Mouse (Mus musculus): ENCODE data around the gene Fcho1. TPM values are rescaled to one million over a fixed set of nuclear protein-coding genes. Genes with fewer than 3 reads are reported as not detected.
"Not testable (repeated sequence)": the region's sequence is repeated elsewhere in the genome, so short reads cannot be mapped to it uniquely, and the experiment has no call there.

Gene Fcho1
- 2.2 and 2.5 TPM in 2 replicates for polyA plus RNA-seq (2015; fragmentation: Nextera tagmentation; extraction: Ambion mirVana)

DNA sequence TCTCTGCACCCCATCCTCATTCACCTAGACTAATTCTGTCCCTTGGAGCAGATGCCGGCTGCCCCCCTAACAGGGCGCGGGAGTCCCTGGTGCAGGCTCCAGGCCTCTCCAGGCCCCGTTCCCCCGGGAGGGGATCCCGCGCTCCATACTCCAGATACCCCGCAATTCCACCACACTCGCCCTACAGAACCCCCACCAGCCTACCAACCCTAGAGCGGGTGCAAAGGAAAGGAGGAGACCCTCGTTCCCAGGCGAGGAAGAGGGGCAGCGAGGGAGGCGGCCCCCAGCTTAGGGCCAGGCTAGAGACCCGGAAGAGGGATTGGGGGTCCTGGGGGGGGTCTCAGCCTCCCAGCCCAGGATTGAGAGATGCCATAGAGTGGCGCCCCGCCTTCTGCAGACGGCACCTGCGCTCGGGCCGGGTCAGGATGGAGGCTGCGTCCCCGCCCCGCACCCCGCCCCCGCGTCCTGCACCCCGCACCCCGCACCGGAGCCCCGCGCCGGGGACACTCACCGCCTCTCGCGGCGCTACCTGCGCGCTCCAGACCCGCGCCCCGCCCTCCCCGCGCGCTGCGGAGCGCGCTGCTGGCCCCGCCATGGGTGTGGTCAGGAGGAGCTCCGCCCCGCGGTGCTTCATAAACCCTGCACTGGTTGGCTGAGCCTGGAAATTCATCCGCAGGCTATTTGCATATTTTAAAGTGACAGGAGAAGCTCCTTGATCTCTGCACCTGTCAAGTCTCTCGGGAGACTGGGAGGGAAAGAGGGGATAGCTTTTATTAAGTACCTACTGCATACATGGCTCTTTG is at the start of gene Fcho1:
Gene Fcho1 (minus strand): TSS at position 595 of the 803 bp plus-strand sequence.
- H3K9me3 ChIP-seq (ENCODE audit: control insufficient read depth): no peaks in the 10 kb centered on the region
- H3K27ac ChIP-seq (ENCODE audit: low read depth, low read length): no peak within 1 kb of the TSS
- WGBS: 2% methylated on average over 54 of the region's 54 CpGs
- TF ChIP-seq CTCF (IDR thresholded peaks at IDR 0.05; ENCODE audit: low read depth): no peak
- peak within 1 kb of the TSS; percentile 31; the same call in 1 of the 2 replicates for H3K9ac ChIP-seq (ENCODE audit: low read depth, low read length)
- peak within 1 kb of the TSS; percentile 91 for H3K4me2 ChIP-seq (replicated peaks; ENCODE audit: low read depth)
- H3K36me3 ChIP-seq (ENCODE audit: control insufficient read depth, insufficient read depth): no peaks in the 10 kb centered on the region
- H3K27me3 ChIP-seq (replicated peaks; ENCODE audit: control insufficient read depth, insufficient read depth, low read length): peaks cover 9% of the 10 kb centered on the region; the same call in 1 of the 2 replicates
- H3K4me3 ChIP-seq (ENCODE audit: low read depth, low read length): peak within 1 kb of the TSS; percentile 54
- peak; percentile 87 for ATAC-seq
- H3K4me1 ChIP-seq (replicated peaks; ENCODE audit: control insufficient read depth, insufficient read depth, low read length): 0 out of 2 replicates have a peak, but pooled peaks cover 5% of the 10 kb centered on the region

DNA sequence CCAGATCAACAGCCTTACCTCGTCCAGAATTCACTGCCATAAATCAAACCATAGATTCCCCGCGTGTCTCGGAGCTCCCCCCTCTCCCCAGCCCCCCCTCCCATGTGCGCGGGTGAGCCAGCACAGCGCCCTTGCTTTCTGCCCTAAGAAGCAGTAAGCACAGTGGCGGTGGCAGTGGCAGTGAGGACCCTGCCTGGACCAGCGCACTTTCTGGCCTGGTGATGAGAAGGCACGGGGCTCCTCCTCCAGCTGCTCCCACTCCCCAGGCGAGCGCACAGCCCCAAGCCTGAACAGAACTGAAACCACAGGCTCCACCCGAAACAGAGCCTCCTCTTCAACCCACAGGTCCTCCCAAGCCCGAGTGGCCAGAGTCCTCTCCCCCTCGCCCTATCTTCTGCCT is 45.8 kb upstream of the Fcho1 start:
- no peak for ATAC-seq
- H3K4me1 ChIP-seq (replicated peaks; ENCODE audit: control insufficient read depth, insufficient read depth, low read length): no peaks in the 10 kb centered on the region
- H3K9me3 ChIP-seq (ENCODE audit: control insufficient read depth): 0 out of 2 replicates have a peak, but pooled peaks cover 5% of the 10 kb centered on the region
- no peak overlapping the region for H3K4me3 ChIP-seq (ENCODE audit: low read depth, low read length)
- H3K27me3 ChIP-seq (replicated peaks; ENCODE audit: control insufficient read depth, insufficient read depth, low read length): no peaks in the 10 kb centered on the region
- H3K36me3 ChIP-seq (ENCODE audit: control insufficient read depth, insufficient read depth): no peaks in the 10 kb centered on the region
- H3K27ac ChIP-seq (ENCODE audit: low read depth, low read length): no peak overlapping the region
- H3K4me2 ChIP-seq (replicated peaks; ENCODE audit: low read depth): no peak overlapping the region
- H3K9ac ChIP-seq (ENCODE audit: low read depth, low read length): no peak overlapping the region
- WGBS: 92% methylated on average over 15 of the region's 15 CpGs
- no peak for TF ChIP-seq CTCF (IDR thresholded peaks at IDR 0.05; ENCODE audit: low read depth)

DNA sequence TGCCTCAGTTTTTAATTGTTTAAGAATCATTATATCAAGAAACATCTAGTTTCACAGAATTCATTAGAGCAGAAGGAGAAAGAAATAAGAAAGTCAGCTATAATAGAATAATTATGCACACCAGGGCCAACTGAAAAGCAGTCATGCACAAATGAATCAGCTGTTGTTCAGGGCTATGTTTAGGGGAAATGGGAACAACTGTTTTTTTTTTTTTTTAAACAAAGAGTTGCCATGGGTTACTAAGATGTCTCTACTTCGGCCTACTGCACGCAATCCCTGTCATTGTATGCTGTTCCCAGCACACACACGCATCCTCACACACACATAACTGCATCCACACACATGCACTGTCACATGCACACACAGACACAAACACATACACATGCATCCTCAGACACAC is 33.3 kb upstream of the Fcho1 start:
- Histone ChIP-seq H3K9me3 (ENCODE audit: control insufficient read depth) (no peaks in the 10 kb centered on the region), H3K4me3 (ENCODE audit: low read depth, low read length) (no peak overlapping the region), H3K4me2 (replicated peaks; ENCODE audit: low read depth) (no peak overlapping the region), H3K4me1 (replicated peaks; ENCODE audit: control insufficient read depth, insufficient read depth, low read length) (no peaks in the 10 kb centered on the region), H3K9ac (ENCODE audit: low read depth, low read length) (no peak overlapping the region), H3K27ac (ENCODE audit: low read depth, low read length) (no peak overlapping the region), H3K36me3 (ENCODE audit: control insufficient read depth, insufficient read depth) (no peaks in the 10 kb centered on the region), H3K27me3 (replicated peaks; ENCODE audit: control insufficient read depth, insufficient read depth, low read length) (no peaks in the 10 kb centered on the region)
- no peak for ATAC-seq
- no peak for TF ChIP-seq CTCF (IDR thresholded peaks at IDR 0.05; ENCODE audit: low read depth)
- 82% methylated on average over 3 of the region's 3 CpGs for WGBS

DNA sequence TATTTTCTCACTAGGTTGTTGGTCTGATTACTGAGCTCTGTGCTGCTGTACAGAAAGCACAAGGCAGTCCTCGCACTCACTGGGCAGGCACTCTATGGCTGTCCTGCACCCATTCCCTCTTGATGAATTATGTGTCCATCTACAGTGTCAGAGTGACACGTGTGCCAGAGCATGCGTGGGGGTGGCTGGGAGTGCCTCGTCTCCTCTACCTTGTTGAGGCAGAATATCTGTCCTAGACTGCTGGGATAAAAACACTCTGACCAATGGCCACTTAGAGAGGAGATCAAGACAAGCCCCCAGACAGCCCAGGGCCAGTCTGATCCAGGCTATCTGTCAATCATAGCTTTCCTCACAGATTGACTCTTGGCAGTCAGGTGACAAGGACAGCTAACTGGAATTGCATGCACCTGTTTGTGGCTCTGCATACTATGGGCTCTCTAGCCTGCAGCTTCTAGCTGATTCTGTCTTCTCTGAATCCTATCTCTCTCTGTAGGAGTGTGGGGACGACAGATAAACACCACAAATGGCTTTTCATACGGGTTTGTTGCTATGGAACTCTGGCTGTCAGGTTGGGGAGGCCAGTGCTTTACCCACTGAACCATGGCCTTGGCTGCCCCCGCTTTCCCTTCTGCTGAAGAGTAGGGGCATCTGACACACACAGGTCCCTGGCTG is 27.5 kb upstream of the Fcho1 start:
- H3K36me3 ChIP-seq (ENCODE audit: control insufficient read depth, insufficient read depth); H3K4me1 ChIP-seq (replicated peaks; ENCODE audit: control insufficient read depth, insufficient read depth, low read length); H3K9me3 ChIP-seq (ENCODE audit: control insufficient read depth); H3K4me2 ChIP-seq (replicated peaks; ENCODE audit: low read depth); H3K27me3 ChIP-seq (replicated peaks; ENCODE audit: control insufficient read depth, insufficient read depth, low read length); H3K27ac ChIP-seq (ENCODE audit: low read depth, low read length); H3K9ac ChIP-seq (ENCODE audit: low read depth, low read length); H3K4me3 ChIP-seq (ENCODE audit: low read depth, low read length); ATAC-seq: not testable (repeated sequence)
- 62% methylated on average over 7 of the region's 7 CpGs for WGBS

DNA sequence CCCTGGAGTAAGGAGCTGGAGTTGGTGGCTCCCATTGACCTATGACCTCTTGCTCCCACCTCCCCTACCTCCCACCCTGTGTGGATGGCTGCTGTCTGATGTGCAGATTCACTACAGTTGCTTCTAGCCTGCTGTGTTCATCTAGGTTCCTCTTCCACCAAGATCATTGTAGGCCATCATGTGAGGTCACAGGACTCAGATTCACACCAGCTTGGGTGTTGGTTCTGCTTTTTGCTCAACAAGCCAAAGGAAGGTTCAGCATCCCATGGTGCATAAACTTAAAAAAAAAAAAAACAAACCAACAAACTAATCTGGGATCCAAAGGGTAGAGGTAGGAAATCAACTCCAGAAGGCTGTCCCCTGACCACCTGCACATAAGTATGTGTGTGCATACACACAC is 26.7 kb upstream of the Fcho1 start:
- H3K4me3 ChIP-seq (ENCODE audit: low read depth, low read length); H3K4me2 ChIP-seq (replicated peaks; ENCODE audit: low read depth); H3K9ac ChIP-seq (ENCODE audit: low read depth, low read length); H3K27me3 ChIP-seq (replicated peaks; ENCODE audit: control insufficient read depth, insufficient read depth, low read length); H3K36me3 ChIP-seq (ENCODE audit: control insufficient read depth, insufficient read depth); H3K9me3 ChIP-seq (ENCODE audit: control insufficient read depth); H3K27ac ChIP-seq (ENCODE audit: low read depth, low read length); ATAC-seq; H3K4me1 ChIP-seq (replicated peaks; ENCODE audit: control insufficient read depth, insufficient read depth, low read length): not testable (repeated sequence)

DNA sequence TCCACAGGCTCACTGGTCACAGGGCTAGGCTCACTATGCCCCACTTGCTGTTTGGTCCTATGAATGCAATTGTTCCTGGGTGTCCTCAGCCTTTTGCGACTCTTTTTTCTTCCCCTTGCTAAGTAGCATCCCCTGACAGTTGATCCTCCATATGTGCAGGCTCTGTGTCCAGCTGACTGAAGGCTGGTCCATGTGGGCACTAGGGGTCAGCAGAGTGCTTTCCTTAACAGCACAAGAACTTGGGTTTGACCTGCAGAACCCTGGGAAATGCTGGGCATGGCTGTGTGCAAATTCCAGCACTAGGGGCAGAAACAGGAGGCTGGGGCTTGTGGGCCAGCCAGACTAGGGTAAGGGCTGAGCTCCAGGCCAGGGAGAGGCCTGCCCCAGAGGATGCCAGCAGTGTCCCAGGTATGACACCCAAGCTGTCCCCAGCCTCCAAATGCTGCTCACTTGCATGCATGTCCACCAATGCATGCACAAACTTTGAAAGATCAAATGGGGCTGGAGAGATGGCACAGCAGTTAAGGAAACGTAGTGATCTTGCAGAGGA is 25.9 kb upstream of the Fcho1 start:
- H3K36me3 ChIP-seq (ENCODE audit: control insufficient read depth, insufficient read depth); H3K9ac ChIP-seq (ENCODE audit: low read depth, low read length); ATAC-seq; H3K27me3 ChIP-seq (replicated peaks; ENCODE audit: control insufficient read depth, insufficient read depth, low read length); H3K4me1 ChIP-seq (replicated peaks; ENCODE audit: control insufficient read depth, insufficient read depth, low read length); H3K4me2 ChIP-seq (replicated peaks; ENCODE audit: low read depth); H3K9me3 ChIP-seq (ENCODE audit: control insufficient read depth); H3K27ac ChIP-seq (ENCODE audit: low read depth, low read length); H3K4me3 ChIP-seq (ENCODE audit: low read depth, low read length): not testable (repeated sequence)
- peak; percentile 71 for TF ChIP-seq CTCF (IDR thresholded peaks at IDR 0.05; ENCODE audit: low read depth)
- WGBS: 29% methylated on average over 2 of the region's 2 CpGs

All from intestine, postnatal 0 days (tissue).